Mouse (Mus musculus) Muller cell, postnatal 12 days (primary cell): ENCODE data around the gene Cap2.

Experiments
- DNase-seq: peaks from one replicate; pipeline ENCODE4 v3.0.0-alpha.2; 2015; ENCODE audit errors: inconsistent ontology term

Cap2 gene

DNA sequence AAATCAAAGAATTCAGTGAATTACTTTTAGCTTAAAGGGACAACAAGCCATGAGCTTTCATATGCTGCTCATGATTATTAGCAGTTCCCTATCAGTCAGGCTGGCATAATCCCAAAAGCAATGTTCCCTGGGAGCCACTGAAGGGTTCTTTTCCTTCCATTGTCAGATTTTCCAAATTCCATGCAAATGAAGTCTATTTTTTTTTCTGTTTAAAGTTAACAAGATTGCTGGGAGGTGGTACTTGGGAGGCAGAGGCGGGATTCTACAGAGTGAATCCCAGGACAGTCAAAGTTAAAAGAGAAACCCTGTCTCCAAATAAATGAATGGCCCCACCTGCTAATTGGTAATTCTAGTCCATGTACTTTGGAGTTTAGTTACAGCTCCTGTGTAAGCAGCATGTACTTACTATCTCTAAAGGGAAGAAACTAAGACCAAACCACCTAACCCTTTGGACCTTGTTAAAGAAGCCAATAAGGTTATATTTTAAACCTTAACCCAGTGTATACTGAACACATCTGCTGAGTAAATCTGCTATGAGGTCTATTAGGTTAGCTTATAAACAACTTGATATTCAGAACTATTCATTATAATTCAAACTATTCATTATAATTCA, 193.8 kb downstream of the Cap2 start:
- DNase-seq = peak; percentile 14

- DNase-seq = no peak
Observed at GRCm38 (mm10) chr13:46695932-46696331, 194.3 kb downstream of the Cap2 start.

DNA sequence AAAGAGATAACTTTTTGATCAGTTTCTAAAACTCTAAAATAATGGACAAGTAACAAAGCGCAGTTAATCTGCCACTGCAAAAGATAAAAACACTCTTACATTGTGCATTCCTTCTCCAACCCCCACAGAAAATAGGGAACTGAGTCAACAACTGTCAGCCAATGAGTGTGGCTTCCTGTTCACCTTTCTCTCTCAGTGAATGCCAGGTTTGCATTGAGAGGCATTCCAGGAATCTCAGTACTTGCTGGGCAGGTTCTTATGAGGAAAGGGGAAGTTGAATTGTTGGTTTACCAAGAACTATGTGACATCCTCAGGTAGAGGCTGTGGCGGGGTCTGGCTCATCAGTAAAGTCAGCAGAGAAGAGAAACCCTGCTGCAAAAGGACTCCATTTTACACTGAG, 195.1 kb downstream of the Cap2 start:
- no peak for DNase-seq

DNA sequence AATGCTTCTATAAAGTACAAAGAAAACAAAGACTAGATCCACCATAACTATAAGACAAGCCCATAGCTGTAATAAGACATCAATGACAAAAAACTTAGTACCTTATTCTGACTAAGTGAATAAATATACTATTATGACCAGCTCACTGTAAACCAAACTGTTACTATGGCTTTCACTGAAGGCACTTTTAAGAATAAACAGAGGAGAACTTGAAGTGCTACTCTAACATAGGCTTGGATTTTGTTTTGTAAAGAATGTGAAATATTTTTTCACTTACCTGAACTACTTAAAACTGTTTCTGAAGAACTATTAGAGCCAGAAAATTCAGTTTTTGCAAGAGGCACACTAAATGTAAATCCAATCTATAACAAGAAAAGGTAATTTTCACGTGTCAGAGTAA, 197.7 kb downstream of the Cap2 start:
- DNase-seq = no peak
